Mouse (Mus musculus): Measurements from ENCODE around the gene Gzmn. TPM values are rescaled to one million over a fixed set of nuclear protein-coding genes. Genes with fewer than 3 reads are reported as not detected.

Gzmn gene
- not detected for polyA plus RNA-seq (2017; shearing (Covaris generic))

DNA sequence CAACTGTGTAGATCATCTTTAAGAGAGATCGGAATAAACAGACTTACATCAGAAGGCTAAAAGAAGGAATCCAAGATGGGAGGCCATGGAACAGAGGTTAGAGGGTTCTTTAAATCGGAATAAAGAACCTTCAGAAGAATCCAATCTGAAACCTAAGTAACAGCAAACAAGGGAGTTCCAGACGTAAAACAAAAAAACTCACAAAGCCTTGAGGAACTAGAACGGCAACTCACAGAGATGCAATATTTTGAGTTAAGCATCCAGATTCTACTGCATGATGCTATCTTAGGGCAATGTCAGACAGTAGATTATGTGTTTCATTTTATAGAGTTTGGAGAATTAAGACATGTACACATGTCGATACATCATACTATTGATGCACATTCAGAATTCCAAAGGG, at the start of gene Gzmn:
Gene Gzmn (minus strand): TSS at position 101 of the 400 bp plus-strand sequence.

DNA sequence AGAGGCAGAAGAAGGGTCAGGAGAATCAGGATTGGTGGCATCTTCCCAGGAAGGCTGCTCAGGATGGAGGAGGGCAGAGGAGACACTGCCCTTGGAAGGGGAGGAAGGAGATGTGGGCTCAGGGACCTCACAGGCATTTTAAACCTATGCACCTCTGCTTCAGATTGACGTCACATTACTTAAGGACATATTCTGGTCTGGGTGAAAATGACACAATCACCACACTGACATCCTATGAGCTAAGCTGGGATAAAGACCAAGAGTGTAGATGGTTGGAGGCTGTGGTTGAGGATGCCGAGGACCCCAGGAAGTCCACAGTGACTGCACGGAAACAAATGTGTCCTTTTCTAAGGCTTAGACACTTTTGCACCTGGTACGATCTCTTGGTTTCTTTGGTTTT, 36.9 kb upstream of the Gzmn start, which contains the start of gene Gzmf:
Gene Gzmf (minus strand): TSS at position 101 of the 400 bp plus-strand sequence.

DNA sequence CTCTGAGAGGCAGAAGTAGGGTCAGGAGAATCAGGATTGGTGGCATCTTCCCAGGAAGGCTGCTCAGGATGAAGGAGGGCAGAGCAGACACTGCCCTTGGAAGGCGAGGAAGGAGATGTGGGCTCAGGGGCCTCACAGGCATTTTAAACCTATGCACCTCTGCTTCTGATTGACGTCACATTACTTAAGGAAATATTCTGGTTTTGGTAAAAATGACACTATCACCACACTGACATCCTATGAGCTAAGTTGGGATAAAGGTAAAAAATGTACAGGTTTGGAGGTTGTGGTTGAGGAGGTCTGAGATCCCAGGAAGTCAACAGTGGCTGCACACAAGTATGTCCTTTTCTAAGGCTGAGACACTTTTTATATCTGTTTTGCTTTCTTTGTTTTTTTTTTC, 14.9 kb downstream of the Gzmn start, which contains the start of gene Gzmg:
Gene Gzmg (minus strand): TSS at position 101 of the 400 bp plus-strand sequence.

DNA sequence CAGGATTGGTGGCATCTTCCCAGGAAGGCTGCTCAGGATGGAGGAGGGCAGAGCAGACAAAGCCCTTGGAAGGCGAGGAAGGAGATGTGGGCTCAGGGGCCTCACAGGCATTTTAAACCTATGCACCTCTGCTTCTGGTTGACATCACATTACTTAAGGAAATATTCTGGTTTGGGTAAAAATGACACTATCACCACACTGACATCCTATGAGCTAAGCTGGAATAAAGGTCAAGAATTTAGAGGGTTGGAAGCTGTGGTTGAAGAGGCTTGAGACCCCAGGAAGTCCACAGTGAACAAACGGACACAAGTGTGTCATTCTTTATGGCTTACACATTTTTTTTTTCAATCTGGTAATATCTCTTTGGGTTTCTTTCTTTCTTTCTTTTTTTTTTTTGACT, 41.9 kb downstream of the Gzmn start, which contains the start of gene Gzmd:
Gene Gzmd (minus strand): TSS at position 101 of the 400 bp plus-strand sequence.

DNA sequence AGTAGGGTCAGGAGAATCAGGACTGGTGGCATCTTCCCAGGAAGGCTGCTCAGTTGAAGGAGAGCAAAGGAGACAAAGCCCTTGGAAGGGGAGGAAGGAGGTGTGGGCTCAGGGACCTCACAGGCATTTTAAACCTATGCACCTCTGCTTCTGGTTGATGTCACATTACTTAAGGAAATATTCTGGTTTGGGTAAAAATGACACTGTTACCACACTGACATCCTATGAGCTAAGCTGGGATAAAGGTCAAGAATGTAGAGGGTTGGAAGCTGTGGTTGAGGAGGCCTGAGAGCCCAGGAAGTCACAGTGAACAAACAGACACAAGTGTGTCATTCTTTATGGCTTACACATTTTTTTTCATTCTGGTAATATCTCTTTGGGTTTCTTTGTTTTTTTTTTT, 53.9 kb downstream of the Gzmn start, which contains the start of gene Gzme:
Gene Gzme (minus strand): TSS at position 101 of the 400 bp plus-strand sequence.

Other genes with a start within 250 kb of the Gzmn start
- not detected for gene Cma1, start 229.9 kb downstream of the Gzmn start, polyA plus RNA-seq (2017; shearing (Covaris generic))
- gene Cma2, start 223.6 kb downstream of the Gzmn start, polyA plus RNA-seq (2017; shearing (Covaris generic)): not detected
- gene Mcpt1, start 156.6 kb downstream of the Gzmn start, polyA plus RNA-seq (2017; shearing (Covaris generic)): not detected
- not detected for gene Mcpt9, start 144.1 kb downstream of the Gzmn start, polyA plus RNA-seq (2017; shearing (Covaris generic))
- not detected for gene Mcpt2, start 132.6 kb downstream of the Gzmn start, polyA plus RNA-seq (2017; shearing (Covaris generic))
- gene Mcpt4, start 112.3 kb downstream of the Gzmn start, polyA plus RNA-seq (2017; shearing (Covaris generic)): not detected
- gene Mcpt8, start 89.3 kb downstream of the Gzmn start, polyA plus RNA-seq (2017; shearing (Covaris generic)): not detected
- not detected for gene Ctsg, start 72.0 kb downstream of the Gzmn start, polyA plus RNA-seq (2017; shearing (Covaris generic))
- gene Gzme, start 54.0 kb downstream of the Gzmn start, polyA plus RNA-seq (2017; shearing (Covaris generic)): not detected
- not detected for gene Gzmd, start 42.0 kb downstream of the Gzmn start, polyA plus RNA-seq (2017; shearing (Covaris generic))
- not detected for gene Gzmg, start 15.0 kb downstream of the Gzmn start, polyA plus RNA-seq (2017; shearing (Covaris generic))
- gene Gzmf, start 36.8 kb upstream of the Gzmn start, polyA plus RNA-seq (2017; shearing (Covaris generic)): not detected
- 3.2 TPM for gene Gzmc, start 60.1 kb upstream of the Gzmn start, polyA plus RNA-seq (2017; shearing (Covaris generic))
- 14.5 TPM for gene Gzmb, start 87.7 kb upstream of the Gzmn start, polyA plus RNA-seq (2017; shearing (Covaris generic))
- gene Atp12a, start 190.5 kb upstream of the Gzmn start, polyA plus RNA-seq (2017; shearing (Covaris generic)): not detected
- gene Rnf17, start 228.0 kb upstream of the Gzmn start, polyA plus RNA-seq (2017; shearing (Covaris generic)): 1.5 TPM

All from inflammation-experienced regulatory T-cells, adult 16 weeks (primary cell).